Mouse (Mus musculus) G1E-ER4 (cell line): ENCODE results near the gene Ablim2. TPM values are rescaled to one million over a fixed set of nuclear protein-coding genes. Genes with fewer than 3 reads are reported as not detected.

ENCODE experiments used
- GATA1 ChIP-seq: IDR thresholded peaks from one replicate; pipeline ENCODE4 v1.8.0; 2012; ENCODE audit warnings: low read length, inconsistent platforms
- polyA plus RNA-seq: library from polyadenylated mRNA; stranded (reverse); fragments of >175 nt; gene quantifications from 2 replicates; pipeline ENCODE4 v1.2.3, GENCODE M21; 2012

Gene Ablim2
- polyA plus RNA-seq, 1 experiment: not detected

DNA sequence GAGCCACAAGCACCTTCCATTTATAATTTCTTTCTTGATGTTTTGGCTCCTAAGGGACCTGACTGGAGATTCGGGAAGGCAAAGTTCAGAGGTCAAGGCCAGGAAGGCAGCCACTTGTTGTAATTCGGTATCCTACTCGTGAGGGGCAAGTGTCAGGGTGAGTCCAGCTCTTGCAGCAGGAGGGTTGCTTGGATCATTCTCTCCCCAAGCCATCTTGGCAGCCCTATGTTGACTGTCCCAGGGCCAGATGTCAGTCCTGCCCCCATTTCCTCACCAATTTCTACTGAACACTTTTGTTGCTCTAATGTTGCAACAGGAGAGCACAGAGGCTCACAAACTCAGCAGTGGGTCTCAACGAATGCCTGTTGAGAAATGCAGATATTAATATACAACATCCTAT is 140.4 kb downstream of the Ablim2 start:
- no peak for TF ChIP-seq GATA1

- no peak for TF ChIP-seq GATA1
Measured at GRCm38 (mm10) chr5:35898994-35899393, 141.3 kb downstream of the Ablim2 start.

DNA sequence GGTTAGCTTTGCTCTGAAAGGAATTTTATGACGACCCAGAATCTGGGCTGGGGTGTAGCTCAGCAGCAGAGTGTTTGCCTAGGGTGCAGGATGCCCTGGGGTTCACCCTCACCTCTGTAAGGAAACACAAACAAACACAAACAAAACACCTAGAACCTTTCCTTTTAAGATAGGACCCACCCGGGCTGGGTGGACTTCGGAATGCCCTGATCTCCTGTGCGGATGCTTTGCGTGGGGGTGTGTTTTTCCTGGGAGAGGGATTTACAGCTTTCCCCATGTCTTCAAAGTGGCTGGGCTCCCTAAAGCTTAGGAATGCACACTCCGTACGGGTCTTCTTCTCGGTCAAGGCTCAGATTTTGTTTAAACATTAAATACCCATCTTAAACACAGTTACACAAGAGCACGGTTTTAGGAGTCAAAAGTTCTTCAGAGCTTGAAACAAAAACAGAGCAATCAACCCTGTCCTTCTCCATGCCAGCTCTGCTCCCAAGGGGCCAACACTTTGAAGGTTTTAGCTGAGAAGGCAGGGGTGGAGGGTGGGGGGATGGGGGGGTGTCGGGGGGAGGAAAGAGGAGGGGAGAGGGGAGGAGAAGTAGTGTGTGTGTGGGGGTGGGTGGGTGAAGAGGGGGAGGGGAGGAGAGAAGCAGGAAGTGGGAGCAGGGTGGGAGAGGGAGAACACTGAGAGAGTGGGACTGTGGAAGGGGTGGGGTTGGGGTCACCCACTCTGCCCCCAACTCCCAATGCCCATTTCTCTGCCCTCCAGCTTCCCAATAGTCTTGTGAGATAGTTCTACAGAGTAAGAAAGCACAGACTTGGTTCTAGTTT is 142.9 kb downstream of the Ablim2 start:
- no peak for TF ChIP-seq GATA1

GRCm38 (mm10) chr5:35901226-35901809 is 143.6 kb downstream of the Ablim2 start:
- TF ChIP-seq GATA1: no peak

- no peak for TF ChIP-seq GATA1
Measured at GRCm38 (mm10) chr5:35903456-35903855, 145.8 kb downstream of the Ablim2 start.

GRCm38 (mm10) chr5:35905283-35905682 is 147.6 kb downstream of the Ablim2 start:
- TF ChIP-seq GATA1: no peak

DNA sequence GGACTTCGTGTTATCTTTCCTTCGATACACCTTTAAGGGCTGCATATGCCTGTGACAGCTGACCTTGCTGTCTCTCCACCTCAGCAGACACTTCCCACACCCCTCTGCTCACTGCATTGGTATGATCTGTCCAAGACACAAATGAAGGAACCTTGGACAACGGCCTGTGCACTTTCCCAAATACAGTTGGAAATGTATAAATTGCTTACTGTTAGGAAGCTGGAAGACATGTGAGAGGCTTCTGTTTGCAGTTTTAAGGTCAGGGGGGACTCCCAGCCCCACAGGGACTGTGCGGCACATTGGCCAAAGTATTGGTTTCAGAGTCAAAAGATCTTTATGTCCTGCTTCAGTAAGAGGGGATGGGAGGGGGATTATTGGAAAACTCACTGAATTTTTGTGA is 149.4 kb downstream of the Ablim2 start:
- no peak for TF ChIP-seq GATA1

DNA sequence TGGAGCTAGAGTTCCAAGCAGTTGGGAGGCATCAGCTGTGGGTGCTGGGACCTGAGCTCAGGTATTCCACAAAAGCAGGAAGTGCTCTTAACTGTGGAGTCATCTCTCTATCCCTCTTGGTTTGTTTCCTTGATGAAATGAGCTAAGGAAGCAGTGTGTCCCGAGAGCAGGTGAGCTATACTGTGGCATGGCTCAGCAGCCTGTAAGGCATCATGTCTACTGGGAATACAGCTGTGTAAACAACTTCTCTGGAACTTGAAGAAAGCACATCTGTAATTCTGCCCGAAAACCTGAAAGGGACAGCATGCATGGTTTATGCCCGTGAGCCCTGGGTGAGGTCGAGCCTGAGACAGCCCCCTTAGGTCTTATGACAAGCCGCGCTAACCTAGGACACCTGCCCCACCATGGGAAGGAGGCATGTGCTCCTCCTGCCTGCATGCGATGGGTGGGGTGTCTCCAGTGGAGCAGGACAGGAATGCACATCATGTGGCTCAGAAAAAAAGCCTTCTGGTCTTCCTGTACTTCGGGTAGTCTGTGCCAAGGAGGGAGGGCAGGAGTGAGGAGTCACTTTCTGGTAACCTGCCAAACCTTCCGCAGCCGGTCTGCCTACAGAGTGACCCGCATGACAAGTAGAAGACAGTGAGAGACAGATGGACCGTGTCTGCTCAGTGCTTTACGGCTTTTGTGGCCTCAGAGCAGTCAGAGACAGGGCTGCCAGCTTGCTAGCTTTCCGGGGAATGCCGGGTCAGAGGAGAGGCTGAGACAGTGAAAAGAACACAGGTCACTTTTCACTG is 150.2 kb downstream of the Ablim2 start:
- TF ChIP-seq GATA1: no peak

GRCm38 (mm10) chr5:35908626-35909443 is 151.2 kb downstream of the Ablim2 start:
- TF ChIP-seq GATA1: no peak

DNA sequence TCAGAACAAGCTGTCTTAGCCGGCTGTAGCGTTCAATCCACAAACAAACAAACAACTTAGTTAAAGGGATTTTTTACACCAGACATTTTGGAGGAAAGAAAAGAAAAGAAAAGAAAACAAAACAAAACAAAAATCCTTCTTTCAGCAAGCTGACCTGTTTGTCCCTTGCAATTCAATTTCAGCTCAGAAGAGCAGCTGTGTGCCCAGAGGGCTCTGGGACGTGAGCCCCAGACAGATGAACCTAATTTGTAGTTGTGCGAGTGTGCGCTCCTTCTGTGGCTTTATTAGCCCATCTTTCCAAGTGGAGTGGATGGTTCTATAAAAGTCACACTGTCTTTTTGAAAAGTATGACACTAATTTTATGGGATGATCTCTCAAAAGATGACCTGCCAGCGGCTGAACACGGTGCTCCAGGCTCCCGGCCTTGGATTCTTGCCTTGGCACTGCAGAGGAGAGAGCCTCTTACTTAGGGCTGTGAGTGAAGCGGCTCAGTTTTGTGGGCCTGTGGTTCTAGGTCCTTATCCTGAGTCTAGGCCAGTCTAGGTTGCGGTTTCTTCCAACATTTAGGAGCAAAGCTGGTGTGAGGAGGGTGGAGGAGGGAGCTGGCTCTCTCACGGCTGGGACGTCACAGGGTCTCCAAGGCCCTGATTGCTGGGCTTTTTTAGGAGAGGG is 158.1 kb downstream of the Ablim2 start:
- no peak for TF ChIP-seq GATA1

- TF ChIP-seq GATA1: no peak
Measured at GRCm38 (mm10) chr5:35916666-35917065, 159.0 kb downstream of the Ablim2 start.

DNA sequence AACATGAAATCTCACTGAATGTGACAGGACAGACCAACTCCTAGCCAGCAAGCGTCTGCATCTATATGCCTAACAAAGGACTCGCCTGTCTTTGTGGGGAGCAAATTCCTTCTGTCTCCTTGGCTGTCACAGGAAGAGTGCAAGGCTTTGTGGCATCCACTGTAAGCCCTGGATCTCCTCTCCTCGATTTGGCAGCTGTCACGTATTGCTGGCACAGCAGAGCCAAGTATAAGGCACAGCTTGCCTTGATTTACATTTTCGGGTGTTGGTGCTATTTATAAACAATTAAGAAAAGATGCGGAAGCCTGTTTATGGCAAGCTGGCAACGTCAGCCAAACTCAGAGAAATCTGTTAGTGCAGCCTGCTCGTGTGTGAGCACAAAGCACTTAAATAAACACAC is 160.7 kb downstream of the Ablim2 start:
- TF ChIP-seq GATA1: no peak

- TF ChIP-seq GATA1: no peak
Measured at GRCm38 (mm10) chr5:35920076-35920475, 162.4 kb downstream of the Ablim2 start.

DNA sequence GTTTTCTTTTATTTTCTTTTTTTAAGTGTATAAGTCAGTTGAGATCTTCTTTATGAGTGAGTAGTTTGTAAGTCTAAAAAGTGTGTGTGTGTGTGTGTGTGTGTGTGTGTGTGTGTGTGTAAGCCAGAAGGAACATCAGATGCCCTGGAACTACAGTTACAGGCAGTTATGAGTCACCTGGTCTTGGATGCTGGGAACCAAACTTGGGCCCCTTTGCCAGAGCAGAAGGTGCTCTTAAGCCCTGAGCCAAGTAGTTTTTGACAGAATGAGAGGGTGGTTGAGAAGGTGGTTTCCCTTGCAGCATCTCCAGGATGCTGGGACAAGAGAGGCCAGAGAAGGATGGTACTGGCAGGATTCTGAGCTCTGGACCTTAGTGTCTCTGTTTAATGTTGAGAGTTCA is 162.9 kb downstream of the Ablim2 start:
- no peak for TF ChIP-seq GATA1

GRCm38 (mm10) chr5:35921141-35921540 is 163.5 kb downstream of the Ablim2 start:
- TF ChIP-seq GATA1: no peak
